Mouse (Mus musculus): ENCODE measurements around the gene Foxp1. TPM values are rescaled to one million over a fixed set of nuclear protein-coding genes. Genes with fewer than 3 reads are reported as not detected.

Gene Foxp1
- polyA plus RNA-seq, 2 experiments, result 101 to 166 TPM

DNA sequence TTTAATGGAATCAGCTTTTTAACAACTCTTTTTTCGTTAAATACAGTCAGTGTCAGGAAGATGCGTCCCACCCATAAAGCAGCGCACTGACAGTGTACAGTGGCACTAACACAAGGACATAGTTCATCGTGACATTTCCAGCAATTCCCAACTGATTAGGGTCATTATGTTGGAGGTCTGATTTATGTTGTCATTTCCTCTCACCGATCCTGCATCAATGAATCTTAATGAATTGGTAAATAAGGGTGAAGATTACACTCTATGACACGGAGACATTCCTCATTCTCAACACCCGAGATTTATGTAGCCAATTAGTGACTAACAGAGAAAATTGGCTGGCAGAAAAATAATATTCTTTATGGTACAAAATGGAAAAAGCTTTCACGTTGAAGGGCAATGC, 332.6 kb downstream of the Foxp1 start:
- H3K4me2 ChIP-seq (replicated peaks; ENCODE audit: low read depth, low read length, severe bottlenecking), result no peak overlapping the region
- no peak for ATAC-seq (ENCODE audit: low FRiP score, low read depth)
- no peak overlapping the region for H3K4me3 ChIP-seq (replicated peaks; ENCODE audit: low read length)
- H3K4me1 ChIP-seq (ENCODE audit: control insufficient read depth, insufficient read depth, low read length), result peaks cover 22% of the 10 kb centered on the region
- H3K36me3 ChIP-seq (ENCODE audit: control insufficient read depth, insufficient read depth, low read length), result no peaks in the 10 kb centered on the region
- H3K9ac ChIP-seq (ENCODE audit: low read depth, low read length, severe bottlenecking), result no peak overlapping the region
- H3K27me3 ChIP-seq (ENCODE audit: control insufficient read depth, insufficient read depth, low read length), result no peaks in the 10 kb centered on the region
- H3K9me3 ChIP-seq (ENCODE audit: control insufficient read depth, low read length), result no peaks in the 10 kb centered on the region
- WGBS, result 25% methylated on average over 8 of the region's 8 CpGs
- H3K27ac ChIP-seq (replicated peaks; ENCODE audit: low read depth, low read length), result no peak overlapping the region
- no peak for DNase-seq (ENCODE audit: low spot score)
- no peak for TF ChIP-seq POLR2A (IDR thresholded peaks at IDR 0.05; ENCODE audit: borderline replicate concordance, extremely low read depth, insufficient read depth, insufficient read length)

DNA sequence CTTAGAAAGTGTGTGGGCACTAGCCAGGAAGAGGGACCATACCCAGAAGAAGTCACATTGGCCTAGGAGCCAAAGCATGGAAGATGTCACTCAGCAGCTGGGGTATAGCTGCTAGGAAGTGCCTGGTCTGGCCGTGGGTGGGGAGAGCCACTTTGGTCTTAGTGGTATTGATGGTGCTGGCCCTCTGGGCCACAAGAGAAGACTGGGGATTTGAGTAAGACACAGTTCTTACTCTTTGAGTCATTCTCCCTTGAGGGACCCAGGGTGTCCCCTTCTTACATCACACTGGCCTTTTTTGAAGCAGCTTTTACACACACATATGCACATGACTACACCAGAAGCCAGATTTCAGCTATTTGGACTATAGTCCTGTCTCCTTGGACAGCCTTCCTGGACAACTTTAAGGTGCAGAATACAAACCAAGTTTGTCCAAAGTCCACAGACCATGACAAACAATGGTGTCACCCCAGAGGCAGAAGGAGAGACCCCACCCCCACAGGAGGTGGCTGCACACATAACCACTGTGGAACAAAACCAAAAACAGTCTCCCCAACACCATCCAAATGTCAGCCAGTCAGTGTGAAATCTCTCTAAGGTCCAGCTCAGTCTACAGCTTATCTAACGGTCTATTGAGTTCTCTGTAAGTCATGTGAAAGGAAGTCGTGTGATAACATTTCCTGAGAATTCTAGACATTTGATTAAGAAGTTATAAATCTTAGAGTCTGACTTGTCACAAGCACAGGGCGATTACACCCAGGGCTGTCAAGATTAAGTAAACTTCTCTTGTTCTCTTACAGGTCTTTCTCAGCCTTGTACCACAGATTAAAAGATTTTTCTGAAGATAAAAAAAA, 333.9 kb downstream of the Foxp1 start:
- no peak overlapping the region for H3K27ac ChIP-seq (replicated peaks; ENCODE audit: low read depth, low read length)
- no peak overlapping the region for H3K4me2 ChIP-seq (replicated peaks; ENCODE audit: low read depth, low read length, severe bottlenecking)
- no peak for ATAC-seq (ENCODE audit: low FRiP score, low read depth)
- H3K4me3 ChIP-seq (replicated peaks; ENCODE audit: low read length), result no peak overlapping the region
- H3K36me3 ChIP-seq (ENCODE audit: control insufficient read depth, insufficient read depth, low read length), result no peaks in the 10 kb centered on the region
- H3K4me1 ChIP-seq (ENCODE audit: control insufficient read depth, insufficient read depth, low read length), result peaks cover 22% of the 10 kb centered on the region
- no peaks in the 10 kb centered on the region for H3K27me3 ChIP-seq (ENCODE audit: control insufficient read depth, insufficient read depth, low read length)
- no peak for TF ChIP-seq POLR2A (IDR thresholded peaks at IDR 0.05; ENCODE audit: borderline replicate concordance, extremely low read depth, insufficient read depth, insufficient read length)
- H3K9me3 ChIP-seq (ENCODE audit: control insufficient read depth, low read length), result no peaks in the 10 kb centered on the region
- DNase-seq (ENCODE audit: low spot score), result no peak
- WGBS, result 54% methylated on average over 4 of the region's 4 CpGs
- no peak overlapping the region for H3K9ac ChIP-seq (ENCODE audit: low read depth, low read length, severe bottlenecking)

DNA sequence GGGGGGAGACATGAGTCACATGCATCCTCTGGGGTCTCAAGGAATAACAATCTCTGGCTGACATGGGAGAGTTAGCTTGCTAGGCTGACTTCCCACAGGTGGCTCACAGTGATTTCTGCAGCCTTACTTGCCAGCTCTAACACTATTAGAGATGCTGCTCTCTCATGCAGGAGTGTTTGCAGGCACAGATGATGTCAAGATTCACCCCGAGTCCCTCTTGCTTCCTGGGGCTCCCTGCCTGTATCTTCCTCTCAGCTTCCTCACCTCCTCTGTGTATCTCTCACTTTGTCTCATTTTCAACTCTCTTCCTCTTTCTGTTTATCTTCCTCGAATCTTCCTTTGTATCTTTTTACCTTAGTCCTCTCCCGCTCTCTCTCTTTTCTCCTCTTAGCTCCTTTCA, 334.6 kb downstream of the Foxp1 start:
- Histone ChIP-seq H3K27ac (replicated peaks; ENCODE audit: low read depth, low read length) (no peak overlapping the region), H3K27me3 (ENCODE audit: control insufficient read depth, insufficient read depth, low read length) (no peaks in the 10 kb centered on the region), H3K4me2 (replicated peaks; ENCODE audit: low read depth, low read length, severe bottlenecking) (no peak overlapping the region), H3K36me3 (ENCODE audit: control insufficient read depth, insufficient read depth, low read length) (no peaks in the 10 kb centered on the region), H3K9ac (ENCODE audit: low read depth, low read length, severe bottlenecking) (no peak overlapping the region), H3K4me3 (replicated peaks; ENCODE audit: low read length) (no peak overlapping the region), H3K9me3 (ENCODE audit: control insufficient read depth, low read length) (no peaks in the 10 kb centered on the region), H3K4me1 (ENCODE audit: control insufficient read depth, insufficient read depth, low read length) (peaks cover 22% of the 10 kb centered on the region)
- ATAC-seq (ENCODE audit: low FRiP score, low read depth) (no peak), DNase-seq (ENCODE audit: low spot score) (no peak)
- 79% methylated on average over 3 of the region's 3 CpGs for WGBS
- TF ChIP-seq POLR2A (IDR thresholded peaks at IDR 0.05; ENCODE audit: borderline replicate concordance, extremely low read depth, insufficient read depth, insufficient read length), result no peak

DNA sequence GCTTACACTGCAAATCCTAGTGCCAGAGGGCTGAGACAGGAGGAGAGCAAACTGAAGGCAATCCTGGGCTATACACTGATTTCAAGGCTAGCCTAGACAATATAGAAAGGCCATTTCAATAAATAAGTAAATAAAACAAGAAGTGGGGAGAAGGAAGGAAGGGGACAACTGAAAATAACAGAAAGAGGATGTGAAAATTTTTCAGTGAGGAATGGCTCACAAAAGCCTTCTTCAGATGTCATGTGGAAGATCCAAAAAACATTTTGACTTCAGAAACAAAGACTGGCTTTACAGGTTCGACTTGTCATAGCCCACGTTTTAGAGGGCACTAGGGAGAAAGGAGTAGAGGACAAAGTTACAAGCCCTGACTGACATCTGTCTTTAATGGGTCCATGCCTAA, 335.1 kb downstream of the Foxp1 start:
- no peak overlapping the region for H3K9ac ChIP-seq (ENCODE audit: low read depth, low read length, severe bottlenecking)
- H3K4me2 ChIP-seq (replicated peaks; ENCODE audit: low read depth, low read length, severe bottlenecking), result no peak overlapping the region
- no peak overlapping the region for H3K4me3 ChIP-seq (replicated peaks; ENCODE audit: low read length)
- no peak overlapping the region for H3K27ac ChIP-seq (replicated peaks; ENCODE audit: low read depth, low read length)
- no peak for TF ChIP-seq POLR2A (IDR thresholded peaks at IDR 0.05; ENCODE audit: borderline replicate concordance, extremely low read depth, insufficient read depth, insufficient read length)
- no peaks in the 10 kb centered on the region for H3K27me3 ChIP-seq (ENCODE audit: control insufficient read depth, insufficient read depth, low read length)
- no peak for ATAC-seq (ENCODE audit: low FRiP score, low read depth)
- H3K4me1 ChIP-seq (ENCODE audit: control insufficient read depth, insufficient read depth, low read length), result peaks cover 22% of the 10 kb centered on the region
- H3K9me3 ChIP-seq (ENCODE audit: control insufficient read depth, low read length), result no peaks in the 10 kb centered on the region
- no peak for DNase-seq (ENCODE audit: low spot score)
- H3K36me3 ChIP-seq (ENCODE audit: control insufficient read depth, insufficient read depth, low read length), result no peaks in the 10 kb centered on the region
- 55% methylated on average over 2 of the region's 2 CpGs for WGBS

- H3K27ac ChIP-seq (replicated peaks; ENCODE audit: low read depth, low read length), result no peak overlapping the region
- H3K4me3 ChIP-seq (replicated peaks; ENCODE audit: low read length), result no peak overlapping the region
- H3K36me3 ChIP-seq (ENCODE audit: control insufficient read depth, insufficient read depth, low read length), result no peaks in the 10 kb centered on the region
- peaks cover 15% of the 10 kb centered on the region for H3K4me1 ChIP-seq (ENCODE audit: control insufficient read depth, insufficient read depth, low read length)
- H3K27me3 ChIP-seq (ENCODE audit: control insufficient read depth, insufficient read depth, low read length), result no peaks in the 10 kb centered on the region
- ATAC-seq (ENCODE audit: low FRiP score, low read depth), result no peak
- no peaks in the 10 kb centered on the region for H3K9me3 ChIP-seq (ENCODE audit: control insufficient read depth, low read length)
- WGBS, result 63% methylated on average over 7 of the region's 7 CpGs
- no peak overlapping the region for H3K9ac ChIP-seq (ENCODE audit: low read depth, low read length, severe bottlenecking)
- no peak overlapping the region for H3K4me2 ChIP-seq (replicated peaks; ENCODE audit: low read depth, low read length, severe bottlenecking)
- no peak for TF ChIP-seq POLR2A (IDR thresholded peaks at IDR 0.05; ENCODE audit: borderline replicate concordance, extremely low read depth, insufficient read depth, insufficient read length)
- no peak for DNase-seq (ENCODE audit: low spot score)
Observed at GRCm38 (mm10) chr6:99186569-99186968, 336.0 kb downstream of the Foxp1 start.
